Mouse (Mus musculus): ENCODE data around the gene Pum3.

- TF ChIP-seq POLR2A (IDR thresholded peaks at IDR 0.05; ENCODE audit: borderline replicate concordance, extremely low read depth, insufficient read depth, insufficient read length, poor library complexity, severe bottlenecking) (no peak), CTCF (IDR thresholded peaks at IDR 0.05; ENCODE audit: borderline replicate concordance, extremely low read depth, insufficient read depth, insufficient read length) (no peak)
These were observed 18.3 kb downstream of the Pum3 start for GRCm38 (mm10) chr19:27411340-27411739.

Data from brain, embryonic 14.5 days (tissue).